Mouse (Mus musculus) E14TG2a.4 (cell line): Measurements from ENCODE around the gene Ints6l.

Experiments
- CTCF ChIP-seq: conservative IDR thresholded peaks from 2 replicates; pipeline ENCODE4 v1.5.1; 2014; ENCODE audit warnings: low read length
- NANOG ChIP-seq: IDR thresholded peaks from 2 replicates; pipeline ENCODE4 v1.6.1; 2014; ENCODE audit warnings: borderline replicate concordance, low read length, mixed read lengths
- POU5F1 ChIP-seq: IDR thresholded peaks from 2 replicates; pipeline ENCODE4 v1.6.1; 2014; ENCODE audit warnings: low read length, borderline replicate concordance

DNA sequence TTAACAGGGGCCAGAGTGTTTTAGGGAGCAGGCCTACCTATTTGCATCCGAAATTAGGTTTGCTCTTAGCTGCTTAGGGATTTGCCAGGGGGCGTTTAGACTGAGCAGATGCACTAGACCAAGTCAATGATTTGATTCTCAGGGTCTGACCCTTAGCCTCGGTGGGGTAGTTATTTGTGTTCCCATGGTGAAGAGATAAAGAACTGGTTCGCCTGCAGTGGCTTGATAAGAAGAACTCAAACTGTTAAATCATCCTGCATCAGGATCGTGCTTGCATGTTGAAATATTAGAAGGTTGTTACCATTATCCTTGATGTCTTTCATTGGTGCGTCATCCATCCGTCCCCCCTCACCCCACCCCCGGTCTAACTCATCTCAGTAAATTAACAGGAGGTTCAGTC is 1.7 kb downstream of the Ints6l start:
- TF ChIP-seq CTCF (no peak), NANOG (no peak), POU5F1 (no peak)
